Mouse (Mus musculus): ENCODE measurements around the gene Myl12a. TPM values are rescaled to one million over a fixed set of nuclear protein-coding genes. Genes with fewer than 3 reads are reported as not detected.

Myl12a gene
- total and polyA plus RNA-seq, 3 experiments, result 49.1 to 315 (median 281) TPM

DNA sequence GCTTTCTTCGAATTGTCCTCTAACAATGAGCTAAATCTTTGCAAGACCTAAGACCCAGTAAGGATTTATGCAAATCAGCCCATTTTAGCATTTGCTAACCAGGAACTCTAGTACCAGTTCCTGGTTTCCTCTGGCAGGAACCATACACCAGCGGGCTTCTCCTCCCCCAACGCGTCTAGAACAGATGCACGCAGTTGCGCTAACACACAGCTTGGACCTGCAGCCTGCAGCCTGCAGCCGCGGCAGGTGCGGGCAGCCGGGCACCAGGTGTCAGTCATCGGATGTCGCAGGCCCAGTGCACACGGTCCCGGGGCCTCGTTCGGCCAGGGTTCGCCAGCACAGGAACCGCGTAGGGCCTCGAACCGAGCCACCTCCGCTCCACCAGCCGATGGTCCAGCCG lies 12.7 kb downstream of the Myl12a start:
- DNase-seq, result no peak

DNA sequence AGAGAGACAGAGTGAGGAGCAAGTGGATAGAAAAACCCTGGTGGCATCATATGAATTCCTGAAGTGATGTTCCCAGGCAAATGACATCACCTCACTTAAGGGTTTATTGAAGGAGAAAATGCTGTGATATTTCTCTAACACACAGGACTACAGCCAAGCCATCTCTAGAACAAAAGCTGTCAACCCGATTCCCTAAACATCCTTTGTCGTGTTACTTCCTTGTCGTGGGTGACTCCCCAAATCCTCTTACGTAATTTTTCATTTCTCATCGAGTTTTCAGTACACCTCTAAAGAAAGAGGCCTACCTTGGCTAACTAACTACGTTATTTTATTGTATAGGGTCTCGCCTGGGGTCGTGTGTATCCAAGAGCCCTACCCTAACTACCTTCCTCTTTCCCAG lies 13.2 kb downstream of the Myl12a start:
- DNase-seq, result no peak

DNA sequence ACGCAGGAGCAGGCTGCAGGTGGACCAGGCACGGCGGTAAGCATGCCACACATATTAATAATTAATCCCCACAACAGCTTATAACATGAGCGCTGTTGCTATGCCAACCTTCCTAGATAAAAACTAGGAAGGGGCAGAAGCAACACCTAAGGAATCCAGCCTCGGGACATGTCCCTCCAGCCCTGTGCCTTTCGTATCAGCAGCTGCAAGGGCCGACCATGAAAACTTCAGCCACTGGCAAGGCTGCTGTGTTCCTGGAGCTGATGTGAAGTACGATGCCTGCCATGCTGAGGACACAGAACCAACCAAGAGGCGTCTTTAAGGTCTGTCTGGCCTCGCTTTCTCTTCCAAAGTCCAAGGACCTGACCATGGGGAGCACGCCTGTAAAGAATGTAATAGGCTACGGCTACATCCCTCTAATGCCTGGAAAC lies 14.3 kb downstream of the Myl12a start:
- DNase-seq, result no peak

DNA sequence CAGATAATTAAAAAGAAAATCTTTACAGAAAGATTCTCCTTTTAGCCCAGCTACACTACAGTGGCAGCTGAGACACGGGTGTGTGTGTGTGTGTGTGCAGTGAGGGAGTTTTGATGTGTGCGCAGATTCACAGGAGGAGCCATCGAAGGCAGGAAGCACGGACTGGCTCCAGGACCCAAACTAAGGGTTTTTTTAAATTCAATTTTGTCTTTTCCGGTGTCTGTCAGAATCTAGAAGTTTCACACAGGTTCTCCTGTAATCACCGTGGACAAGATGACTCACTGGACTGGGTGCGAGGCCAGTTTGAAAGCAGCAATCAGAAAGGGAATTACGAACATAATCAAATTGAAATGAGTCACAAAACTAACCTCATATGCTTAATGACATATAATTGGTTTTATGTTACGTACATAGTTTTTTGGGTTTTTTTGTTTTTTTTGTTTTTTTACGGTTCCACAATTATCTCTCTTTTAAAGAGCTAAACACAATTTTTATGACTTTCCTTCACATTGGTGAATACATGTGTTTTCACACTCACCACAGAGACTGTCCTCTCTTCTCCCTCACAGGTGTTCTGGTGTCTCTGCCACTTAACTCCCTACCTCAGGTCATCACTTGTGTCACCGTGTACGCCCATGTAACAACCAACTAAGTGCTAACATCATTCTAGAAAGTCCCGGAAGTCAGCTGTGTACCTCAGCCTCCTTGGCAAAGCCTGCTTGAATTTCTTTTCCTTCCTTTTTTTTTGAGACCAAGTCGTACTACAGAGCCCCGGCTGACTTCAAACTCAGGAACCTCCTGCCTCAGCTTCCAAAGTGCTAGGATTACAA lies 15.6 kb downstream of the Myl12a start:
- DNase-seq, result no peak

DNA sequence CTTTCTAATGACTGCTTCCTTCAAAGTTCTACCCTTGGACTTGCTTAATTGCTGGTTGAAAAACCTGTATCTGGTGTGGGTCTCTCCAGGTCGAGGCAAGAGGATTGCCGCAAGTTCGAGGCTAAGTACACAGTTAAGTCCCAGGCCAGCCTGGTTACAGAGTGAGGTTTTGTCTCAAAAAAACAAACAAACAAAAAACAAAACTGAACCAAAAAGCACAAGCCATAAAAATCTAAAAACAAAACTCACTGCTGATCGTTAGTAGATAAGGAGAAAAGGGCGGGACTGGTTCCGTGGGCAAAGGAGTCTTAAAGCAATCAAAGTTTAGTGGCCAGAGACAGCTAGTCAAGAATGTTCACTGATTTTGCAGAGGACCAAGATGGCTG lies 16.3 kb downstream of the Myl12a start:
- DNase-seq, result no peak

DNA sequence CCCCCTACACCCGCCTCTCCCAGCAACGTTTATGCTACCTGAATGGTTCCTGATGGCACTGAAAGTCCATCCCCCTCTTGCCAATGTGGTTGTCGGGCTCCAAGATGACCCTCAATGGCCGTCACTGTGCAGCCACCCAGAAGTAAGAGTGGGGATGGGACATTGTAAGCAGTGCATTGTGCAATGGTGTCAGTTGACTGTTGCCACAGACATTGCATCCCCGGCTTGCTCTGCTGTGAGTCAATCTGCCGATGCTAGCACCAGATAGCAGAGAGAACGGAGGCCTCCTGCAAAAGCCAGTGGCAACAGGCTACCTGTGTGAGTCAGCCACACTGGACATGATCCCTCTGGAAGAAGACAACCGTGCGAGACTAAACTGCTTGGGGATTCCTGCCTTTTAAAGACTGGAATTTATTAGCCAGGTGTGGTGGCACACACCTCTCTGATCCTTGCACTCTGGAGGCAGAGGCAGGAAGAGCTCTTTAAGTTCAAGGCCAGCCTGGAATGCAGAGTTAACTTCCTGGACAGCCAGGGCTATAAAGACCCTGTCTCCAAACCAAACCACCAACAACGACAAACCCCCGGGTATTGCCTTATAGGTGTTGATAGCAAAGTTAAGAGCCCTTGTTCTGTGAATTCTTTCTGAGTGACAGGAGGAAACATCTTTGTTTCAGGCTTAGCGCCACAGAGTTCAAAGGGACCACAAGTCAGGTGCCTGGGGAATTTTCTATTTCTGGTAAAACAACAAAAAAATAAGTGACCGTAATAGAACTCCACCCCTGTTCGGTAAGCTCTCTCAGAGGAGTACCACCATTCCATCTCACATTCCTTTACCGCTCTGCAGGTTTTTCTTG lies 16.9 kb downstream of the Myl12a start:
- DNase-seq, result peak; percentile 35

DNA sequence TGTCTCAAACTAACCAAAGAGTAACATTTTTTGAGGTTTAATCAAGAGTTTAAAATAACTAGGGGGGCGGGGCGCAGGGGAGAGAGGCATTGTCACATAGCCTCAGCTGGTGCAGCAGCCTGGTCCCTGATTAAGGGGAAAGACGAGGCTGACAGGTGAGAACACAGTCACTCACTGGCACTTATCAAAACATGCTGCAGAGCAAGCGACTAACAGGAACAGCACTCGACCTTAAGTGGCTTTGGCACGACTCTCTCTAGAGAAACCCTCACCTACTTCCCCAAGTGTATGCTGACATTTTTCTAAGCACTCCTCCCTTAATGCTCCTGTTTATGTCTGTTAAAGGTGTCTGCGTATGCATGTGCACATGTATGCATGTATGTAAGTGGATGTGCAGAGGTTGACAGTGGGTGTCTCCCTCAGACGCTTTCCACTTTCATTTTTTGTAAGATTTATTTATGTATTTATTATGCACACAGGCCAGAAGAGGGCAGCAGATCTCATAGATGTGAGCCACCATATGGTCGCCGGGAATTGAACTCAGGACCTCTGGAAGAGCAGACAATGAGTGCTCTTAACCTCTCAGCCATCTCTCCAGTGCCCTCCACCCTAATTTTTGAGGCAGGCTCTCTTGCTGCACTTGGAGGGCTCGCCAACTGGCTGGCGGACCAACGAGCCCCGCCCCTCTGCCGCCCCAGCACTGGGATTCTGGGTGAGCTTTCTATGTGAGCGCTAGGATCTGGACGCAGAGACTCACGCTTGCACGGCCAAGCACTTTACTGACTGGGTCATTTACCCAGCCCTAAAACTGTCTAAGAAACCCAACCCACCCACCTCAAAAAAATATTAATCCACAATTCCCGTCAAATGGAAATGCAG lies 23.1 kb downstream of the Myl12a start:
- no peak for DNase-seq

DNA sequence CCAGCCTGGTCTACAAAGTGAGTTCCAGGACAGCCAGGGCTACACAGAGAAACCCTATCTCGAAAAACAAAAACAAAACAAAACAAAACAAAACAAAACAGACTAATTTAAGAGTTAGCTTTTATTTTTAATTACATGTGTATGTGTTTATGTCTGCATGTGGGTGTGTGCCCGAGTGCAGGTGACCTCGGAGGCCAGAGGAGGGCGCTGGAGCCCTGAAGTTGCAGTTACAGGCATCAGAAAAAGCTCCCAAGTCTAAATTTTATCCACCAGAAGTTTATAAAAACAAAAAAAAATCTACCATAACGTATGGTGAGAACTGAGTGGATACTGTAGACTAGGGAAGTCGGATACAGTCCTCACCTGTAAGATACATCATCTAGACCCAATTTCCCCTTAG lies 24.9 kb downstream of the Myl12a start:
- no peak for DNase-seq

DNA sequence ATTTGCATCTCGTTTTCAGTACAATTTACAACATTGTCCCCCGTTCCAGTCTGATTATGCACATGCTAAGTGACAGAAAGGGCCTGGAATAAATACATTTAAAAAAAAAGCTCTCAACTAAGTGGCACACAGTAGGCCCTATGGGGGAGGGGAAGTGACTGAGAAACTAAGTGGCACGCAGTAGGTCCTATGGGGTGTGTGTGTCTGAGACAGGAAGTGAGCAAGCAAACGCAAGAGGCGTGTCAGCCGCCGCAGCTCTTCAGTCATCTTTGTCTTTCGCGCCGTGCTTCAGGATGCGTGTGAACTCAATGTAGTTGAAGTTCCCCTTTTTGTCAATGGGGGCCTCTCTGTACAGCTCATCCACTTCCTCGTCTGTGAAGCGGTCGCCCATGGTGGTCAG lies 28.6 kb downstream of the Myl12a start:
- peak; percentile 1 for DNase-seq

DNA sequence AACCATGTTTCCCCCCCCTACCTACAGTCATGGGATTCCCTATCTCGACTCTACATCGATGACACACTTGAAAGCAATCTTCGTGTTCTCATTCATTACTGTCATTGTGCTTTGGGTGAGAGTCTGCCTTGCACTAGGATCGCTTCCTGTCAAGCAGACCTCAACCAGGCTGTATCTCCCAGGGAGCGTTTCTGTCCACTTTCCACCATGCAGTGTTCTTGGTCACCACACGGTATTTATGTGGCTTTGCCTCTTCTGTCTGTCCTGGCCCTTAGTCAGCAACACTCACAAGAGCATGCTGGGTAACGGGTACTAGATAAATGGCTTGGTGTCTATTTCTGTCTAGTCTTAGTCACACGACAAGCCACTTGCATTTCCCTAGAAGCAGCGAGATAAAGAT lies 29.3 kb downstream of the Myl12a start:
- DNase-seq, result peak; percentile 10

DNA sequence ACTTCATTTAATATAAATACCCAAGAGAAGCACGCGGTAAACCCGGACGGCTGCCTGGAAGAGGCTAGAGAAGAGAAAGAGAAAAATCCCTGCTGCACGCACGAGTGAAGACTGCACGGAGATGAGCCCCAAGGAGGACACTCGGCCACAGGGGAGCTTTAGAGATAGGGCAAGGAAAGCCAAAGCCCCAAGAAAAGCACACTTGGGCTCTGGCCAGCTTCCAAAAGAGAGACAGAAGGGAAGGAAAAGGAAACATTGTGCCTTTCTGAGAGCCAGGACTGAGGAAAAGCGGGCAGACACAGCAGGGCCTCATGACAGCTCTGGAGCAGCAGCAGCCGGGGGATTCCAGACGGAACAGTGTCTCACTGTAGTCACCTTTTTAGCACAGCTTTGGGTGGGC lies 31.5 kb downstream of the Myl12a start:
- peak; percentile 0 for DNase-seq

DNA sequence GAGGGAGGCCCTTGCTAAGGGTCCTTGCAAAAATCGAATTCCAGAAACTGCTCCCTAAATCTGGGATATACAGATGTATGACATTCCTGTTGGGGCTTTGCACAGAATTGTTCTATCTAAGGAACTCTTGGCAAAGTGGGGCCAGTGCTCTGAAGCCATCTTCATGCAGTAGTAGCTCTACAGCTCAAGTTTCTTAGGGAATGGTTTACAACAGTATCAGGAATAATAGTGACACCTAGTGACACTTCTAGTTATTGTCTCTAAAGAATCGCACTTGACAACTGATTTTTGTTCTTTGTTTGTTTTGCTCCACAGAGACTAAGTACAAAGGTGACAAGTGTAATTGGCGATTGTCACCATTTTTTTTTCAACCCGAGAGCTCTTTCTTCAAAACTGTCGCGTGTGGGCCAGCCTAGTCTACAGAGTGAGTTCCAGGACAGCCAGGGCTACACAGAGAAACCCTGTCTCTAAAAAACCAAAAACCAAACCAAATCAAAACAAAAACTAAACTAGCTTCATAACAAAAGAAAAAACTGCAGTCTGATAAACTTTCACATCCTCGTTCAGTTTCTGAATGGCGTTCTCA lies 34.0 kb downstream of the Myl12a start:
- peak; percentile 2 for DNase-seq

DNA sequence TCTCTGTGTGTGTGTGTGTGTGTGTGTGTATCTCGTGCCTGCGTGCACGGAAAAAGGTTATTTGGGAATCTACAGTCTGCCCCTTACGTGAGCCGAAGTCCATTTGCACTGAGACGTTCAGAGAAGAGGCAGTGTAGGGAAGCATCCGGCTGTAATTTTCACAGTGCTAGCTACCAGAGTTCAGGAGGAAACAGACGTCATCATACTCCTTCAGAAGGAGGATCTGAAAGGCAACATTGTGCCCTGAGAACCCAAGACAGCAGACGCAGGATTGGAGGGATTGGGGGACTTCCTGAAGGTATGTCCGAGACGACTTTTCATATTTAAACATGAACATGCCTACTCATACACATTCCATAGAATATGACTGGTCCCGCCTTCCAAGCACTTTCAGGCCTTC lies 35.0 kb downstream of the Myl12a start:
- DNase-seq, result no peak

DNA sequence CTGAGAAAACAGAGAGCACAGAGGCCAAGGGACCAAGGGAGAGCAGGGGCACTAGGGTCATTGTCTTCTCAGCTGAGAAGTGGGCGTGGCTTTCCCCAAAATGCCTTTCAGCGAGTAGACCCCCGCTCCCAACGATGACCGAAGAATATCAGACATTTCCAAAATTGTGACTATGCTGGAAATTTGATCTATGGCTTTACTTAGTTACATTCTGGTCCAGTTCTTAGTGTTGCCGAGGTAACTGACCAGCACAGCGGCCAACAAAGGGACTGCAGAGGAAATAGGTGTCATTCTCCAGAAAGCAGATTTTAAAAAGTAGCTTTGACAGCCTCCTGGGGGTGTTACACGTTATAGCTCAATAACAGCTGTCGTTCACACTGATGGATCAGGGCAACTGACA lies 35.5 kb downstream of the Myl12a start:
- no peak for DNase-seq

DNA sequence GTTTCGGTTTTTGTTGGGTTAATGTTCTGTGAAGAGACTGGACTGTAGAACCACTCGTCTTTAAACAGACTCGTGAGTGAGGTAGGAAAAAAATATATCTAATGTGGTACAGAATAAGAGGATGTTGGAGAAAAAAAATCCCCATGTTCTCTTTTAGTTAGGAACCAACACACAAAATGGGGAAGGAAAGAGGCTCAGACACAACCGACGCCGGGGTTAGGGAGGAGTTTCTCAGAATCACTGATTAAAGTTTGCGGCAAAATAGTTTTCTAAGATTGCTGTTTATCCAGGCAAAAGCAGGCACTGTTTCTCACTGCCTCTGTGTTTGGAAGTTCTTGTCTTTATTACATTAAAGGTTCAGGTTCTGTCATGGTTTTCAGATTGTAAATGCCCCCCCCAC lies 36.6 kb downstream of the Myl12a start:
- DNase-seq, result no peak

DNA sequence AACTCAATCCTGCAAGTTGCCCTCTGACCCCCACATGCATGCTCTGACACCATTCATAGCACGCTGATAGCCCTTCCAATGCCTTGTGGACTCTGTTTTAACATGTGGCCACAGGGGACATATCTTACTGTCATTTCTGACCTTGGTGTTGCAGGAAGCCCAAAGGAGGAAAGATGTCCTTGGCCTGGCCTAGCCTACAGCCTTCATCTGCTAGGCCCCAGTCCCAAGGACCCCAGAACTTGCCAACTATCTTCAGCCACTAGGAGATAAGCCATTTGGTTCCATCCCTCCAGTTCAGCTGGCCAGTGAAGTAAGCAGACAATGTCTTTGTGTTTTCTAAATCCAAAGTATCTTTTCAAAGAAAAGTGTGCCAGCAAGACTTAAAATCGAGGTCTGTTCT lies 37.4 kb downstream of the Myl12a start:
- DNase-seq, result peak; percentile 72

DNA sequence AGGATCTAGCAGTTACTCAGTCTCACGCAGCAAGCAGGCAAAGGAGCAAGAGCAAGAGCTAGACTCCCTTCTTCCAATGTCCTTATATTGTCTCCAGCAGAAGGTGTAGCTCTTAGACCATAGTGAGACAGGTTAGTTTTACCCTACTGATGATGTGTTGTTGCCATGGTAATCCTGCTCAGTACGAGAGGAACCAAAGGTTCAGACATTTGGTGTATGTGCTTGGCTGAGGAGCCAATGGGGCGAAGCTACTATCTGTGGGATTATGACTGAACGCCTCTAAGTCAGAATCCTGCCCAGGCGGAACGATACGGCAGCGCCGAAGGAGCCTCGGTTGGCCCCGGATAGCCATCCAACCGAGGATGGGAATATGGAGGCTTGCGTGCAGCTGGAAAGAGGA lies 39.1 kb downstream of the Myl12a start:
- peak; percentile 90 for DNase-seq

DNA sequence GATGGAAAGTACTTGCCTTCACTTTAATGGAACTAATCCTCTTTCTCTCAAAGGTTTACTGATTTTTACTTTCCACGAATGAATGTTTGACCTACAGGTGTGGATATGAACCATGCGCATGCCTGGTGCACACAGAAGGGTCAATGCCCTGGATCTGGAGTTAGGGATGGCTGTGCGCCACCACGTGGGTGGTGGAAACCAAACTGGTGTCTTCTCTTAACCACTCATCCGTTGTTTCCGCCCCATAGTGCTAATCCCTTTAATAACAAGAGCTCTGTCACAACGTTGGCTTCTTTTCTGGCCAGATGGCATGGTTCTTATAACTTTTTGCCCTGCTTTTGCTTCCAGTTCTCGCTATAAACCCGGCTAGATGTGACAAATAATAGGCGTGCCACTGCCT lies 51.4 kb downstream of the Myl12a start:
- DNase-seq, result no peak

DNA sequence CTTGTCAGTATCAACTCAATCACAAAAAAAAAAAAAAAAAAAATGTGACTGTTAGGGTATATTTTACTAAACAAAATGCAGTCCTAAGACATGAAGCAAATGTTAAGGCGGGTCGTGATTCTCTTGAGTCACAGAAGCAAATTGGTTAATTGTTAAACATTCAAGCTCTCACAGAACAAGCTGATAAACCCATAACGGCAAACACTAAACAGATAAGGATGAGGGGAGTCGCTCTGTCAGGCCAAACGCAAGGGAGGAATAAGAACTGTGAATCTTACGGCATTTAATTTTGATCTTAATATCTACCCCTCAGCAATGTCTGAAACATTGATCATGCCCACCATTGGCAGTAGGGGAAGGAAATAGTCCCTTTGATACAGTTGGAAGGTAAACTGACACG lies 53.5 kb downstream of the Myl12a start:
- no peak for DNase-seq

DNA sequence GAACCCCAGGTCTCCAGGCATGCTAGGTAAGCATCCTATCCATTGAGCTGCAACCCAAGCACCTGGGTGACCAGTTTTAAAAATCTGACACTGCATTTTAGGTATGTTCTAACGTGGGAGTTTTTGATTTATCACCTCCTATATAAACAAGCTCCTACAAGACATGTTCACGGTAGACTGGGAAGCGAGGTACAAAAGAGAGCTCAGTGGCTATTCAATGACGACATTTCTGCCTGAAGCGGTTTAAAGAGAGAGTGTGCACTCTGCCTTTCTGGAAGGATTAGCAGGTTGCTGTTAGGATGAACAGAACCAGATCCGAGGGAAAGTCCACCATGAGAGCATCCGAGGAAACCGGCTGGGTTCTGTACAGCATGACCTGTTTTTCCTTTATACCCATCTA lies 54.0 kb downstream of the Myl12a start:
- DNase-seq, result no peak

DNA sequence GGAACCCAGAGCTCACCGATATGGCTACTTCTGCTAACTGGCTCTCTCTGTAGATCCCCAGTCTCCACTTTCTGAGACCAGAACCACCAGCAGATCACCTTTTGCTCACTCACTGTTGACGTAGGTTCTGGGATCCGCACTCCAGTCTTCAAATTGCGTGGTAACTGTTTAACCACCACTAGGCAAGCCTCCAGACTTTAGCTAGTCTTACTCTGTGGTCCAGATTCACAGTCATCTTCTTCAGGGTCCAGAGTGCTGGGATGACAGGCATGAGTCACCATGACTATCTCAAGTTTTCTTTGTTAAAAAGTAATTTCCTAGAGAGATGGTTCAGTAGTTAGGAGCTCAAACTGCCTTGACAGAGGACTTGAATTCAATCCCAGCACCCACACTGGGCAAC lies 58.9 kb downstream of the Myl12a start:
- no peak for DNase-seq
